Mouse (Mus musculus): Measurements from ENCODE around the gene Alg1.

GRCm38 (mm10) chr16:5252260-5252659 lies 18.8 kb downstream of the Alg1 start:
- TF ChIP-seq CTCF (IDR thresholded peaks at IDR 0.05; ENCODE audit: low read depth, low read length) (no peak), POLR2A (IDR thresholded peaks at IDR 0.05; ENCODE audit: borderline replicate concordance, low read depth, low read length) (no peak)

Data from bone marrow macrophage, adult 2 months (primary cell).